Mouse (Mus musculus) right cerebral cortex, postnatal 10 days (tissue): Measurements from ENCODE around the gene Hes5.
A peak's percentile ranks its signal among the peaks of the same experiment; 100 is the strongest.

ENCODE experiments used
- DNase-seq, 2 experiments: peaks; one replicate each; pipeline ENCODE4 v3.0.0; 2021; ENCODE audit warnings: low spot score in 2 of 2

The Hes5 gene

DNA sequence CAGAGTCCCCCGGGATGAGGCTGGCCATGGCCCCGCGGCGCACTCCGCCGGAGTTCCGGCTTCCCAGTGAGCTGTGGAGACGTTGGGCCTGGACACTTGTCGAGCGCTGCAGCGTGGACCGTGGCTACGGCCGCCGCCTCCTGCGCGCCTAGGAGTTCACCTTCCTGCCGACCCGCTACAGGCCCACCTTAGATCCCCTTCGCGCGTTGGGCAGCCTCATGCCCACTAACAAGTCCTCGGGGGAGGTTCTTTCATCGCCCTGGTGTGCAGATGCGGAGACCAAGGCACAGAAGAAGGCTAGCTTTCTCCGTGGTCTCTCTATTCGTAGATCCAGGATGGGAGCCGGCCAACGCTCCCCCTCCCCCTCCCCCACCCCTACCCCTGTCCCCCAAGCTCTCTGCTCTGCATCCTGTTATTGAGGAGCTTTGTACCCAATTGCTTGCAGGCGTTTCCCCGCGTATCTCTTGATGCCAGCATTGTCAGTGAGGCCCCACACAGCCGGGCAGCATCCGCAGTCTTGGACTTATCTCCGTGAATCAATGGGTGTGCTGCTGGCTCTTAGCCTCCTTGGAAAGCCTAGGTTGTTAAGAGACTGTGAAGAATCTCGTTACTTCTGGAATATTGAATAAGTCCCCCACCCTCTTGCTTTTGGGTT is 4.0 kb downstream of the Hes5 start:
- DNase-seq, result peak in 1 of 2 experiments; percentile 50

DNA sequence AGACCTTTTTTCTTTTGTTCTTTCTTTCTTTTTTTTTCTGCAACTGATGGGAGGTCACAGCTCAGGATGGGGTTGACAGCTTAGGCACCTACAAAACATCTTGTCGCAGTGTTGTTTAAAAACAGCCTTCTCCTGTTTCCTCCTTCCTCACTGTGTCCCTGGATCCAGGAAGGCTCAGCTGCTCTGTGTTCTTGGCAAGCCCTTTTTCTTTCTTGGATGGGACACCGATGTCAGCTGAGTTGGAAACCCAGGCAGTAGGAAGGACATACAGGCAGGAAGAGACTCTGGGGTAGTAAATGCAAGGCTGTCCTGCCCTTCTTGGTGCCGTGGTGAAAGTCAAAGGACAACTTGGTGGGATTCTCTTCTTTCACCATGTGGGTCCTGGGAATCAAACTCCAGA is 5.1 kb downstream of the Hes5 start:
- no peak for DNase-seq

DNA sequence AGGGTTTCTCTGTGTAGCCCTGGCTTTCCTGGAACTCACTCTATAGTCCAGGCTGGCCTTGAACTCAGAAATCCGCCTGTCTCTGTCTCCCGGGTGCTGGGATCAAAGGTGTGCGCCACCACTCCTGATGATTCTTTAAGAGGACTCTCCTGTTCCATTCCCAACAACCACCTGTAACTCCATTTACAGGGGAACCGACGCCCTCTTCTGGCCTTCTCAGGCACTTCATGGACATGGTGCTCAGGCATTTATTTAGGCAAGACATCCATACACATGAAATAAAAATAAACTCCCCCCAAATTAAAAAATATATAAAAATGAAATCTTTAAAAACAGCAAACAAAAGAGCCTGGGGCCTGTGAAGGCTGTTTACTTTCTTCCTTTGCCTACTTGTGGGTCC is 6.5 kb downstream of the Hes5 start:
- DNase-seq, result peak; percentile 71 to 73

DNA sequence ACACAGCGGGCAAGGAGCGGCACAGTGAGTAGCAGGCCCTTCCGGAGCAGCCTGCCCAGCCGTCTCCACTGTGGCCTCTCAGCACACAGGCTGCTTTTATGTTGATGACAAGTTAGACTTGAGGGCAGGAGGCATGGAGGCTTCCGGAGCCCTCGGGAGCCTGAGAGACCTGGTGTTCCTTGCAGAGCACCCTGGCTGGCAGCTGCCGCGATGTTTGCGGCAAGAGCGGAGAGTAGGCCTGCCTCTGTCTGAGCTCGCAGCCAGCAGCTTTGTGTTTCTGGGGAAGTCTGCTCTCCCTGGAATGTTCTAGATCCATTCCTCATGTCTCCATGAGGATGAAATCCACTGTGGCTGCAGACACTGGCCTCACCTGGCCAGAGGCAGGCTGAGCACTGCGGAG is 11.8 kb downstream of the Hes5 start:
- DNase-seq, result no peak

DNA sequence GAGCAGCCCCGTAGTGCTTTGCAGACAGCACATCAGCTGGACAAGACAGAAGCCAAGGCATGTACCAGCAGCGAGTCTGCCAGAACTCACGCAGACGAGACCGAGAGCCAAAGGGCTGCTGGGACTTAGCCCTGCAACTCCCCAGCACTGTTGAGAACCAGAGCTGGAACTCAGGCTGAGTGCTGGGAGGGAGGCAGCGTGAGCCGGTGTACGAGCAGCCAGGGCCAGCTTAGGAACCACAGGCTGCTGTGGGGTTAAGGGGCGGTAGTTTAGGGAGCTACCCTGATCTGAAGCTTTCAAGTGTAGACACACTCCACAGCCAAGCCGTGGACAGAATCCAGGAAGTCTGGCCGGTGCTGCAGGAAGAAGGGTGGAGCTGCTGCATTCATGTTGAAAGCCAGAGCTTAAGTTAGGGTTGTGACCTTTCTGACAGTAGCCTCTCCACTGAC is 13.5 kb downstream of the Hes5 start:
- DNase-seq, result no peak

DNA sequence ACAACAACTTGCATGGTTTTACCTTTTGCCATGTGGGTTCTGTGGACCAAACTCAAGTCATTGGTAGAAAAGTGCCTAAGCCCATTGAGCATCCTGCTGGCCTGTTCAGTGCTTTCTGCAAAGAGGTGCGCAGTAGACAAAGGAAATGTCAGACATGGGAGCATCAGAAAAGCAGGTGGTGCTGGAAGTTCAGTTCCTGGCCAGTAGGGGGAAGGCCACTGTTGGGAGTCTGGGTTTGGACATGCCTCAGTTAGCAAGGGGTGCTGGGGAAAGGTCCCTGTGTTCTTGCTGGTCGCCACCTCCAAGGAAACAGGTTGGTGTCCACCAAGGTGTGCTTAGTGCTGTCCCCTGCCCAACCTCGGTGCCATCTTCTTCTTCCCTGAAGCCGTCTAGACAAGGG is 19.4 kb downstream of the Hes5 start:
- no peak for DNase-seq

DNA sequence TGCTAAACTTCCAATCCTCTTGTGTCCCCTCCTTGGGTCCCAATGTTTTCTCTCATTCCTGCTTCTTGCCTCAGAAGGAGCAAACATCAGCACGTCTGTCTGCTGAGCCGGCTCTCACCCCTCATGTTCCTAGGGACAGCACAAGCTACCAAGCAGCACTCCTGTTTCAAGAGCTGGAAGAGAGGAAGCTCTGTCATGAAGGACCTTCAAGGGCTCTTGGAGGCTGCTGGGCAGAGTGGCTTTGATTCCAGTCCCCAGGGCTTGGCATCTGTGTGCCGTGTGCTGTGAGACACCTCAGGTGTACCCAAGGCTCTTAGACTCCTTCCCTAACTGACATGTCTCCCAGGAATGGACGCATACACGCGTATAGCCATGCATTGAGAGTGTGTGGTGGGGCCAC is 20.4 kb downstream of the Hes5 start:
- no peak for DNase-seq

DNA sequence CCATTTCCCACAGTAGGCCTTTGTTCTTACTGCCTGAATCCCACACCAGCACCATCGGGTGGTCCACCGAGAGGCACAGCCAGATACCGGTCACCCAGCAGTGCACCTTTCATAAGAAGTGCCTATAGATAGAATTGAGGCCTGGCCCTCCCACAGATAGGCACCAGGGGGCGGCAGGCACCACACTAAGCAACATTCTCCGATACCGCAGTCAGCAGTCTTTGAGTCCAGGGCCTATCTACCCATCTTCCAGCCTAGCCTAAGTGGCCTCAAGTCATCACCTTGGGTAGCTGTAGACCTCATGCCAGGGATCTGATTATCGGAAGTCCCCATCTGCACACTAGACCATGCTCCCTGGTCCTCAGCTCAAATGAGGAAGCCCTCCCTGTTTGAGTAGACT is 20.8 kb downstream of the Hes5 start:
- peak; percentile 85 to 86 for DNase-seq

DNA sequence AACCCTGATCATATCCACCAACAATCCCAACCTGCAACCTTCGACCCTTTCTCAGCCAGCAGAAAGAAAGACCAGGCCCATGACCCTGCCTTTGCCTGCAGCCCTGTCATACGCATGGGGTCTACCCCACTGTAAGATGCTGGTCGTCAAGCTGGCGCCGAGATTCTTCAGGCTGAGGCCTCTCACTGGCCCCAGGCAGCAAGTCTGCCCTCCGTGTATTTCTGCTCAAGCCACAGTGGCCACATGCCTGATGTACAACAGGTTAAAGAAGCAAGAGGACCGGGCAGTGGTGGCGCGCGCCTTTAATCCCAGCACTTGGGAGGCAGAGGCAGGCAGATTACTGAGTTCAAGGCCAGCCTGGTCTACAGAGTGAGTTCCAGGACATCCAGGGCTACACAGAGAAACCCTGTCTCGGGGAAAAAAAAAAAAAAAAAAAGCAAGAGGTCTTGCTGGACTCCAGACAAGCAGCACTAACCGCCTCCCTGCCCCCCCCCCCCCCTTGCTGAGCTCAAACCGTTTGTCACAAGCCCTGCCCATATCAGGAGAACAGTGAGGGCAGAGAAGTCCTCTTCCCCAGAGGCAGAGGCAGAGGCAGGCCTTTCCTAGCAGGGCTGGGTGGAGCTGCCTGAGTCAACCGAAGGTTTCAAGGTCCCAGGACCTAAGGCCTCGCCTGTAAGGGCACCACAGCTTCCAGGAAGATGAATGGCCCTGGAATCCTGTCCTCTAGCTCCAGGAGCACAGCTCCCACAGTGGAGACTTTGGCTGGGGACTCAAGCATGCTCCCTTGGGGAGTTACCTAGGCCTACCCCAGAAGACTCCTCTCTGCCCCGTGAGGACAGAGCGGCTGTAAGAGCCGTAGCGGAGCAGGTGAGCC is 21.8 kb downstream of the Hes5 start:
- DNase-seq, result no peak

DNA sequence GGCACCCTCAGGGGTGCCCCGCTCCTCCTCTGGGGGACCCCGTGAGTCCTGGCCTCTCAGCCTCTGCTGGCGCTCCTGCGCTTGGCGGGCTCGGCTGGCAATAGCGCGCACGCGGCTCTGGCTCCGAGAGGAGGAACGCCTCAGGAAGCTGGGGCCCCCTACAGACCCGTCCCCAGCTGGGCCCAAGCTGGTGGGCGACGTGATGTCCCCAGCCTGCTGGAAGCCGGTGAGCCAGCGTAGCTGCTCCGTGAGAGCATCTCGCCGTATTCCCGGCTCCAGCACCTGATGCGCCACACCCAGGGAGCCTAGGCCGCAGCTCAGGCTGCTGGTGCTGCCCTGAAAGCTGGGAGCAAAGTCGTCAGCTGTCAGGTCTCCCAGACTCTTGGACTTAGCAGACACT is 23.0 kb downstream of the Hes5 start:
- DNase-seq, result no peak

DNA sequence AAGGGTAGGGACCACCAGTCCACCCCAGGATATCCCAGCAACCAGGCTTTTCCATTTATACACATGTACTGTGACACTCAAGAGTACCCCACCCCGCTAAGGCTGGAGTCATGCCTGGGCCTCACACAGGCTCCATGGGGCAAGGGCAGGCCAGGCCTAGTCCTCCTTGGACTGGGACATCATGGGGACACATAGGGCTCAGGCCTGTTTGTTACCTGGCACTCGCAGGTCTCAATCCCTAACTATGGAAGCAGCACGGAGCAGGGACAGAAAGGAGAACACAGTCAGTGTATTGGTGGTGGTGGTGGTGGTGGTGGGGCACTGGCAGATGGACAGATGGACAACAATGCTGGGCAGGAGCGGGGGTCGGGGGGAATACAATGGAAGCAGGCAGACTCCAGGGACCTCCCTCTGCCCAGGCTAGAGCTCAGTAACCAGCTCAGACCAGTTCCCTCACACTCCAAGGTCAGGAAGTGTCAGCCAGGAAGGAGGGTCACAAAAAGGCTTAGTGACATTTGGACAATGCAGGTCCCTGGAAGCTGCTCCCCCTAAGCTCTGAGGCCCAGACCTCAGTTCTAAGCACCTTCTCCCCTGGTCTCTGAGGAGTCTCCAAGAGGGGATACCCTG is 24.5 kb downstream of the Hes5 start:
- no peak for DNase-seq

DNA sequence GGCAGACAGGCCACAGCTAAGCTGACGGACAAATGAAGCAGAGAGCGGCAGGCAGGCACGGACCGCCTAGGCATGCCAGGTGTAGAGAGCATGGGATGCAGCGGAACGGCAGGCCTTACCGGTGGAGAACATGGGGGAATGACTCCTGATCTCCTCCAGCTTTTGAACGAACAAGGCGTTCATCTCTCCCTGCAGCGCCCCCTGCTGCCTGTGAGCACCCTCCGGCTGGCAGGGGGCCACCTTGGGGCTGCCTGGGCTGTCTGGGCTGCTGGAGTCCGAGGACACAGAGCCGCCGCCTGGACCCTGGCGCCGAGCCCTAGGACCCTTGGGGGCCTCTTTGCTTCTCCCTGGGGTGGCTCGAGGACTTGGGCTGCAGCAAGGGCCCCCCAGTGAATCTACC is 25.4 kb downstream of the Hes5 start:
- peak; percentile 78 to 84 for DNase-seq

DNA sequence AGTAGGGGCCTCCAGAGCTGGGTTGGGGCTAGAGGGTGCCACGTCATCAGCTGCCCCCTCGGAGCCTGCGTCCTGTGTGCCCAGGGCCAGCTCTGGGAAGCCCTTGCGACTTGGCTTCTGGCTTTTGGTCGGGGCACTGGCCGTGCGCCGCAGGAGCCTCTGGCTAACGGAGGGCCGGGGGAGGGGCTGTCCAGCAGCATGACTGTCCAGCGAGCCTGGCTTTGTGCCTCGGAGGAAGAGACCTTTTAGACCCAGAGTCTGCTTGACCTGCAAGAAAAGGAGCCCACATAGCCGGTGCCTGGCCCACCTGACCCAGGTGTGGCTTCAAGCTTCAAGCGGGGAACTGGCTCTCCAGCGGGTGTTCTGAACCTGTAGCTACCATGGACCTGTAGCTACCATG is 26.0 kb downstream of the Hes5 start:
- no peak for DNase-seq

DNA sequence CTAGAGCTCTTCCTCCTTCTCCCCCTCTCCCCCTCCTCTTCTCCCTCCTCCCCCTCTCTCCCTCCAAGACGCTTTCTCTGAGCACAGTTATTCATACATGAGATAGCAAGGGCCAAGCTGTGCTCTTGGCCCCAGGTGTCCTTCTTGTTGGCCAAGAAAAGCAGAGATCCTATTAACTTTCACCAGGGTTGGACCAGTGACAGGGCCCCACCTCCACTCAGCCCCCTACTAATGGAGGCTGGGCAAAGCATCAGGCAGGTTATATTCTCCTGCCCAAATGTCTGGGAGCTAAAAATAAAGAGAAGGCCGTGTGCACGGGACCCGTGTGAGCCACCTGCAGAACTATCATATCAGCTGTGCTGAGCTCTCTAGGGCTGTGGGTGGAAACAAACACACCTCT is 34.2 kb downstream of the Hes5 start:
- DNase-seq, result no peak

DNA sequence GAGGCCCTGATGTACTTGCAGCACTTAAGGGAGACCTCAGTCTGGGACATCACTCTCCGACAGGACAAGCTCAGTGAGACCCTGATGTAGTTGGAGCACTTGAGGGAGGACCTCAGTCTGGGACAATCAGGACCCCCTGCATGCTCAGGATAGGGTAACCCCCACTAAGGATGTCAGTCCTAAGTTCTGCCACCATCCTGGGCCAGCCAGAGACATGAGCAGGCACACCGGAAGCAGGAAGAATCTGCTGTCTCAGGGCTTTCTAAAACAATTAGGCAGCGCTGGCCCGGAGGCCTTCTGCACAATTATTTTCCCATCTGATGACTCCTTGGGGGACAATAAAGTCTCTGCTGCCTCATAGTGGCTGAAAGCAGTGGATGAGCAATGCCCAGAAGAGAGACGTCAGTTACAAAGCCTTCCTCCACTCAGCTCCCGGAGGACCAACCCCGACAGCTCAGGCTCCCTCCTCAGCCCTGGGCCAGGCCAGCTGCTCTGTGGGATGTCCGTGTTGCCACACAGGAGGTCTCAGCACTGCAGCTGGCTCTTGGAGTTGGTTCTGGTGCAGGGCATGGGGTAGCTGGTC is 35.9 kb downstream of the Hes5 start:
- DNase-seq, result no peak

DNA sequence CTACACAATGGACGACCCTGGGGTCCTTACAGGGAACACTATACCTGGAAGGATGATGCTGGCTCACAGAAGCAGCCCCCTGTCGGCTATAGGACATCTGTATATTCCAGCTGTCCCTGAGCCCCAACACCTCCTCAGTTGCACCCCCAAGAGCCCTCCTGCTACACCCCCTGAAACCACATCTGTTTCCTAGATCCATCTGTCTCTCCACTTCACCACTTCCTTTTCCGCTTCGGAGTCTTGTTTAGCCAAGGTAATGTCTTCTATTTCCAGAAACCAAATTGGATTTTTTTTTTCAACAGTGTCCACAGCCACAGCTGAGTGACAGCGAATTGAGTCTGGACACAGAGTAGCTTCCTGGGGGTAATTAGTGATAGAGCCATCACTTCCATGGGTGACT is 38.7 kb downstream of the Hes5 start:
- DNase-seq, result no peak

DNA sequence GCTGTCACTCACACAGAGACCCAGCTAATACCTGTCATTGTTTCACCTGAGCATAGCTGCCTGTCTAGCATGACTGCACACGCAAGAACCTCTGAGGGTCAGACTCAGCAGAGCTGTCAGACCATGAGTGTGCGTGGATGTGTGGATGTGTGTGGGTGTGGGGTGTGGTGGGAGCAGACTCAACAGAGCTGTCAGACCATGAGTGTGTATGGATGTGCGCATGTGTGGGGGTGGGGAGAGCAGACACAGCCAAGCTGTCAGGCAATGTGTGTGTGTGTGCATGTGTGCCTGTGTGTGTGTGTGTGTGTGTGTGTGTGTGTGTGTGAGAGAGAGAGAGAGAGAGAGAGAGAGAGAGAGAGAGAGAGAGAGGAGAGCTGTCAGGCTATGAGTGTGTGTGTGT is 44.6 kb downstream of the Hes5 start:
- DNase-seq, result peak in 1 of 2 experiments; percentile 69

DNA sequence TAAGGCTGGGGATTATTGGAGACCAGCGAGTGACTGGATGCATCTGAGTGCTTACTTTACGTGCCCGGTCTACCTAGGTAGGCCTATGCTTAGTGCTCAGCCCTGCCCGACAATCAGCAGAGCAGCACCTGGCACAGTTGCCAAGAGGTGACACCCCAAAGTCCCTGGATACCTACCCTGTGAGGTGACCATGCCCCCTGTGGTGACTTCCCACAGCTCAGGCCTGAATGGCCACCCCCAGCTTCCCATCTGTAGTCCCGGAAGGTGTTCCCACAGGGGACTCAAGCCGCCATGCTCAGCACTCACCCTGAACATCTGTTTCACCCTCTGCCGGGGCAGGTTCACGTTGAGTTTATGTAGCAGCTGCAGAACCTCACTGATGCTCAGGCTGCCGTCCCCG is 45.6 kb downstream of the Hes5 start:
- no peak for DNase-seq

DNA sequence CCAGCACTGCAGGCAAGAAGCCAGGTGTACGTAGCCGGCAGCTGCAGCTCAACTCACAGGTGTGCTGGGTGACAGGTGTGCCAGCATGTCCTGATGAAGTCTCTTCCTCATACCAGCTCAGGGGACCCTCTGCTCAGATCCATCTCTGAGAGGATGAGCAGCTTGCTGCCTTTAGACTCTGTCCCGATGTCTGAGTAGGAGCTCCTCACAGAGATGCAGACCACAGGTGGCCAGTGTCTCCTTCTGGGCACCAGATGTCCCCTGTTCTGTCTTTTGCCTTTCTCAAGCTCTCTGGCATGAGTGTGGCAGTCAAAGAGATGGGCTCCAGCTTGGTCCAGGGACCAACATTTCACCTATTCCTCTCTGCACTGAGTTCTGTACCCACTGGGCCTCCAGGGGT is 46.9 kb downstream of the Hes5 start:
- no peak for DNase-seq

DNA sequence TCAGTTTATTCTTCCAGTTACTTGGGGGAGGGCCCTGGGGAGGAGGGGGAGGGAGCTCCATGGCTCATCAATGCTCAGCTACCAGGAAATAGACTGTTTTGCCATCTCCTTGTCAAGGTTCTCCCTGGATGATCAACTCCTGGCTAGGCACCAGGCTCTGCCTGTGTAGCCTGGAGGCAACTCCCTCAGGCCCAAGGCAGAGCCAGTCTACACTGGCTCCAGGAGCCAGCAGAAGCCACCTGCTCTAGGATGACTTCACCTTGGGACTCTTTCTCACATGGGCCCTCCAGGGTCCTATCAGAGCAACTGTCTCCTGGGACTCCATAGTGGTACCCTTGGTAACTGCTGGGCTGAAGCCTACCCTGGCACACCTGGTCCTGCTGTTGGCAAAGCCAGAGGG is 47.4 kb downstream of the Hes5 start:
- no peak for DNase-seq

DNA sequence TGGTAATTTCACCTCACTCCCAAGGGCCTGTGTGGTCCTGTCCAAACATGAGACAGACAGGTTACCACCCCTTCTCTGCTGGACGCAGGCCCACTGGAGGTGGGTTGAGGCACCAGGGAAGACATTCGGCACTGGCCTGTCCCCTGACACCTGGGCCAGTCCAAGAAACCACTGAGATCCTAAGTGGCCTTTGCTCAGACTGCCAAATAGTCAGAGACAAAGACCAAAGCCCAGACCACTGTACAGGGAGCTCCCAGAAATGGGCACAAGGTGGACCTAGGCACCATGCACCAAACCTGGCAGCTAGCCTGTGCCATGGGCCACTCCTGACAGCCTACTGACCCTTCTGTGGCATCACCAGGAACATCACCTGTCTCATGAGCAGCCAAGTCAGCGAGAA is 48.5 kb downstream of the Hes5 start:
- DNase-seq, result no peak

DNA sequence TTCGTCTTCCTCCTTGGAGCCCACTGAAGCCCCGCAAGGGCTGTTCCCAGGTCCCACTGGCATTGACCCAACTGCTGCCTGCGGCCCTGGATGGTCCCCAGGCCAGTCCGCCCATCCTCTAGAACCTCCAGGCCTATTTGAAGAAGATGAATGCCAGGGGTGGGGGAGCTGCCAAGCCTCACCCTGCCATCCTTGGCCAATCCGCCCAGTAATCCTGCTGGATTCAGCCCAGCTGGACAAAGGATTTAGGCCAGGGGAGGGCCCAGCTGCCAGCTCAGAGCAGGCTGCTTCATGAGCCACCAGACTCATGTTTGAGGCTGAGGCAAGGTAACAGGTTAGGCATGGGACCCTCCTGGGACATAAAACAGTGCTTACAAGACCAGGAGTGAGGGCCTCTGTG is 50.1 kb downstream of the Hes5 start:
- DNase-seq, result peak; percentile 84
